Mouse (Mus musculus) embryonic facial prominence, embryonic 11.5 days (tissue): ENCODE measurements around the gene Sdc3. TPM values are rescaled to one million over a fixed set of nuclear protein-coding genes. Genes with fewer than 3 reads are reported as not detected.

Experiments used
- ATAC-seq: fragments of 200-750 bp; cut with Nextera tagmentation; replicated peaks from 2 replicates; pipeline ENCODE4 v1.8.0; 2017; ENCODE audit warnings: low read depth; ENCODE audit not compliant: insufficient number of reproducible peaks, low FRiP score, low TSS enrichment
- DNase-seq: peaks from one replicate; pipeline ENCODE4 v3.0.0-alpha.2; 2015; ENCODE audit warnings: low spot score
- H3K27ac ChIP-seq: fragments of 300-500 bp; sonication (generic); replicated peaks from 2 replicates; pipeline ENCODE4 v1.5.1; 2014; ENCODE audit warnings: mild to moderate bottlenecking, low read depth, low read length, control low read depth
- H3K27me3 ChIP-seq: fragments of 300-500 bp; sonication (generic); 2 replicates; pipeline ENCODE4 v1.6.1; 2014; ENCODE audit warnings: mild to moderate bottlenecking, low read length, moderate library complexity, mixed read lengths; ENCODE audit not compliant: control insufficient read depth, insufficient read depth
- H3K36me3 ChIP-seq: fragments of 300-500 bp; sonication (generic); replicated peaks from 2 replicates; pipeline ENCODE4 v1.6.1; 2014; ENCODE audit warnings: low read depth, mild to moderate bottlenecking, low read length, moderate library complexity, mixed read lengths; ENCODE audit not compliant: control insufficient read depth, insufficient read depth
- H3K4me1 ChIP-seq: fragments of 300-500 bp; sonication (generic); 2 replicates; pipeline ENCODE4 v1.6.1; 2014; ENCODE audit warnings: low read length, mixed read lengths; ENCODE audit not compliant: control insufficient read depth, insufficient read depth
- H3K4me2 ChIP-seq: fragments of 300-500 bp; sonication (generic); 2 replicates; pipeline ENCODE4 v1.6.1; 2014; ENCODE audit warnings: low read depth, mild to moderate bottlenecking, control low read depth, low read length, moderate library complexity
- H3K4me3 ChIP-seq: fragments of 300-500 bp; sonication (generic); 2 replicates; pipeline ENCODE4 v1.5.1; 2014; ENCODE audit warnings: low read depth, low read length, control low read depth
- H3K9ac ChIP-seq: fragments of 300-500 bp; sonication (generic); replicated peaks from 2 replicates; pipeline ENCODE4 v1.6.1; 2014; ENCODE audit warnings: mild to moderate bottlenecking, control low read depth, low read length
- H3K9me3 ChIP-seq: fragments of 300-500 bp; sonication (generic); replicated peaks from 2 replicates; pipeline ENCODE4 v1.6.1; 2016; ENCODE audit warnings: mild to moderate bottlenecking, low read length, inconsistent platforms, mixed read lengths; ENCODE audit not compliant: control insufficient read depth
- WGBS: fragments of 180-500 bp; shearing (Covaris S2); extraction: QIAGEN DNeasy Blood & Tissue Kit; methylation state at CpG from one replicate; pipeline ENCODE4 v1.1.7; 2014; 5-methylcytosine and 5-hydroxymethylcytosine counted together
- polyA plus RNA-seq: library from polyadenylated mRNA; unstranded; fragments of >200 nt; fragmentation: Nextera tagmentation; extraction: Ambion mirVana; gene quantifications from 2 replicates; pipeline ENCODE4 v1.2.1, GENCODE M21; 2014

Gene Sdc3
- polyA plus RNA-seq, 1 experiment from 2014 or later = 12.3 TPM

- Histone ChIP-seq H3K9me3 (no peaks in the 10 kb centered on the region), H3K4me1 (peaks cover 7% of the 10 kb centered on the region), H3K4me2 (peak overlapping the region; percentile 11; the same call in 1 of the 2 replicates), H3K27ac (no peak overlapping the region), H3K36me3 (no peaks in the 10 kb centered on the region), H3K4me3 (no peak overlapping the region), H3K27me3 (no peaks in the 10 kb centered on the region), H3K9ac (no peak overlapping the region)
- DNase-seq (peak; percentile 56), ATAC-seq (peak; percentile 53; the same call in 1 of the 2 replicates)
- WGBS = 6% methylated on average over 20 of the region's 20 CpGs
These were observed 44.1 kb downstream of the Sdc3 start for GRCm38 (mm10) chr4:130836281-130837061.

GRCm38 (mm10) chr4:130838585-130838984 is 46.2 kb downstream of the Sdc3 start:
- H3K4me3 ChIP-seq = no peak overlapping the region
- H3K9me3 ChIP-seq = no peaks in the 10 kb centered on the region
- no peaks in the 10 kb centered on the region for H3K27me3 ChIP-seq
- peaks cover 7% of the 10 kb centered on the region for H3K4me1 ChIP-seq
- no peak overlapping the region; the same call in 1 of the 2 replicates for H3K9ac ChIP-seq
- no peak for ATAC-seq
- H3K36me3 ChIP-seq = no peaks in the 10 kb centered on the region
- DNase-seq = peak; percentile 45
- 24% methylated on average over 11 of the region's 11 CpGs for WGBS
- no peak overlapping the region for H3K4me2 ChIP-seq
- no peak overlapping the region for H3K27ac ChIP-seq

- ATAC-seq = peak; percentile 63
- 39% methylated on average over 8 of the region's 8 CpGs for WGBS
- H3K9ac ChIP-seq = no peak overlapping the region
- no peak overlapping the region for H3K4me3 ChIP-seq
- H3K4me2 ChIP-seq = no peak overlapping the region
- H3K27ac ChIP-seq = no peak overlapping the region
- H3K27me3 ChIP-seq = no peaks in the 10 kb centered on the region
- peaks cover 7% of the 10 kb centered on the region for H3K4me1 ChIP-seq
- DNase-seq = peak; percentile 38
- H3K36me3 ChIP-seq = no peaks in the 10 kb centered on the region
- H3K9me3 ChIP-seq = no peaks in the 10 kb centered on the region
These were observed 48.9 kb downstream of the Sdc3 start for GRCm38 (mm10) chr4:130841107-130841840.

- Histone ChIP-seq H3K9ac (no peak overlapping the region), H3K27ac (no peak overlapping the region)
- DNase-seq = no peak
These were observed 56.5 kb downstream of the Sdc3 start for GRCm38 (mm10) chr4:130848814-130849213.

GRCm38 (mm10) chr4:130857661-130858060 is 65.3 kb downstream of the Sdc3 start:
- WGBS = 63% methylated on average over 8 of the region's 8 CpGs
- DNase-seq (no peak), ATAC-seq (no peak)
- Histone ChIP-seq H3K27me3 (peaks cover 7% of the 10 kb centered on the region; the same call in 1 of the 2 replicates), H3K4me3 (no peak overlapping the region), H3K9me3 (no peaks in the 10 kb centered on the region), H3K4me2 (no peak overlapping the region), H3K27ac (no peak overlapping the region), H3K36me3 (no peaks in the 10 kb centered on the region), H3K4me1 (no peaks in the 10 kb centered on the region), H3K9ac (no peak overlapping the region)

More at GRCm38 (mm10) chr4:130848814-130849213, 56.5 kb downstream of the Sdc3 start:
- Histone ChIP-seq H3K27me3 (no peaks in the 10 kb centered on the region), H3K4me2 (no peak overlapping the region), H3K9me3 (no peaks in the 10 kb centered on the region), H3K4me3 (no peak overlapping the region), H3K4me1 (no peaks in the 10 kb centered on the region), H3K36me3 (no peaks in the 10 kb centered on the region)
- ATAC-seq = no peak
- 90% methylated on average over 14 of the region's 14 CpGs for WGBS

- 97% methylated on average over 7 of the region's 7 CpGs for whole genome bisulfite sequencing
These were observed 66.5 kb downstream of the Sdc3 start for GRCm38 (mm10) chr4:130858880-130859279.

GRCm38 (mm10) chr4:130859467-130859866 is 67.1 kb downstream of the Sdc3 start:
- H3K4me3 ChIP-seq = no peak overlapping the region
- H3K4me2 ChIP-seq = no peak overlapping the region
- no peaks in the 10 kb centered on the region for H3K9me3 ChIP-seq
- no peak overlapping the region for H3K9ac ChIP-seq
- peaks cover 8% of the 10 kb centered on the region; the same call in 1 of the 2 replicates for H3K27me3 ChIP-seq
- no peak overlapping the region for H3K27ac ChIP-seq
- DNase-seq (no peak), ATAC-seq (no peak)
- no peaks in the 10 kb centered on the region for H3K36me3 ChIP-seq
- 62% methylated on average over 8 of the region's 8 CpGs for WGBS
- no peaks in the 10 kb centered on the region for H3K4me1 ChIP-seq

More at GRCm38 (mm10) chr4:130858880-130859279, 66.5 kb downstream of the Sdc3 start:
- DNase-seq = no peak
- Histone ChIP-seq H3K27me3 (peaks cover 8% of the 10 kb centered on the region; the same call in 1 of the 2 replicates), H3K9ac (no peak overlapping the region), H3K9me3 (no peaks in the 10 kb centered on the region), H3K36me3 (no peaks in the 10 kb centered on the region), H3K27ac (no peak overlapping the region), H3K4me2 (no peak overlapping the region), H3K4me3 (no peak overlapping the region), H3K4me1 (no peaks in the 10 kb centered on the region)
- ATAC-seq = no peak
